Mouse (Mus musculus) midbrain, postnatal 0 days (tissue): ENCODE data around the gene Trim21. TPM values are rescaled to one million over a fixed set of nuclear protein-coding genes. Genes with fewer than 3 reads are reported as not detected.

Experiments used
- ATAC-seq: fragments of 200-750 bp; cut with Nextera tagmentation; 2 replicates; pipeline ENCODE4 v1.8.0; 2017; ENCODE audit warnings: moderate number of reproducible peaks, mild to moderate bottlenecking, moderate TSS enrichment, moderate library complexity; ENCODE audit not compliant: low FRiP score
- DNase-seq: peaks from one replicate; pipeline ENCODE4 v3.0.0-alpha.2; 2015; ENCODE audit warnings: low spot score
- H3K27ac ChIP-seq: fragments of 300-500 bp; sonication (generic); 2 replicates; pipeline ENCODE4 v1.5.1; 2014; ENCODE audit warnings: low read depth, mild to moderate bottlenecking, low read length, mixed read lengths
- H3K27me3 ChIP-seq: fragments of 300-500 bp; sonication (generic); 2 replicates; pipeline ENCODE4 v1.6.1; 2014; ENCODE audit warnings: low read length, control low read depth, mixed read lengths; ENCODE audit not compliant: insufficient read depth
- H3K36me3 ChIP-seq: fragments of 300-500 bp; sonication (generic); 2 replicates; pipeline ENCODE4 v1.6.1; 2014; ENCODE audit warnings: low read length, control low read depth, mixed read lengths; ENCODE audit not compliant: insufficient read depth
- H3K4me1 ChIP-seq: fragments of 300-500 bp; sonication (generic); 2 replicates; pipeline ENCODE4 v1.6.1; 2014; ENCODE audit warnings: mild to moderate bottlenecking, control low read depth, antibody characterized with exemption, low read length, mixed read lengths; ENCODE audit not compliant: insufficient read depth
- H3K4me2 ChIP-seq: fragments of 300-500 bp; sonication (generic); 2 replicates; pipeline ENCODE4 v1.6.1; 2014; ENCODE audit warnings: low read depth, mild to moderate bottlenecking, low read length, mixed read lengths; ENCODE audit not compliant: poor library complexity, severe bottlenecking
- H3K4me3 ChIP-seq: fragments of 300-500 bp; sonication (generic); 2 replicates; pipeline ENCODE4 v1.5.1; 2014; ENCODE audit warnings: low read depth, mild to moderate bottlenecking, low read length, moderate library complexity
- H3K9ac ChIP-seq: fragments of 300-500 bp; sonication (generic); replicated peaks from 2 replicates; pipeline ENCODE4 v1.6.1; 2014; ENCODE audit warnings: mild to moderate bottlenecking, low read length, moderate library complexity, mixed read lengths; ENCODE audit not compliant: poor library complexity, severe bottlenecking
- H3K9me3 ChIP-seq: fragments of 300-500 bp; sonication (generic); 2 replicates; pipeline ENCODE4 v1.6.1; 2016; ENCODE audit warnings: low read length, control low read depth
- CTCF ChIP-seq: IDR thresholded peaks from 2 replicates; pipeline ENCODE4 v1.5.1; 2016; ENCODE audit warnings: antibody characterized with exemption, mild to moderate bottlenecking
- WGBS: fragments of 180-500 bp; shearing (Covaris S2); extraction: QIAGEN DNeasy Blood & Tissue Kit; methylation state at CpG from one replicate; pipeline ENCODE4 v1.1.7; 2014; 5-methylcytosine and 5-hydroxymethylcytosine counted together
- polyA plus RNA-seq: library from polyadenylated mRNA; unstranded; fragments of >200 nt; fragmentation: Nextera tagmentation; extraction: Ambion mirVana; gene quantifications from 2 replicates; pipeline ENCODE4 v1.2.1, GENCODE M21; 2015
- total RNA-seq: library from RNA; depleted of rRNA; stranded (reverse); fragments of >200 nt; gene quantifications from 2 replicates; pipeline ENCODE4 v1.2.3, GENCODE M21; 2014

The Trim21 gene
- total and polyA plus RNA-seq, 2 experiments from 2014 or later = 0.42 to 3.8 TPM

DNA sequence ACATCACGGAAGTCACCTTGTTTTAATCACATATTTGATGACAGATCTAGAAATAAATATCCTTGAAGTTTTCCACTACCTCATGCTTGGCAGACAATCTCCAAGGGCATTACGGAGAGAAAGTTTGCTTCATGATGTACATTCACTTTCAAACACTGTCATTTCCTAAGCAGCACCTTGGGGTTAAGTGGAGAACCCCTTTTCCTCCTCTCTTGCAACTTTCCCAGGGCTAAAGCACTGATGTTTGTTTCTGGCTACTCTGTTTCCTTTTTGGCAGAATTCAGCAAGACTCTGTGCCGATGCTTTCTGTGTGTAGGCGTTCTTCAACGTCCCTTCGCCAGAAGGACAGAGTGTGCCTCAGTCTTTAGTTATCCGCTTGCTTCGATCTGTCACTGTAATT is 5.9 kb upstream of the Trim21 start, which contains the start of gene Olfr550:
Gene Olfr550, plus strand, starts transcription at position 301 of the 400 bp plus-strand sequence.
- H3K4me1 ChIP-seq = no peaks in the 10 kb centered on the region
- ATAC-seq (no peak), DNase-seq (no peak)
- 96% methylated on average over 8 of the region's 8 CpGs for WGBS
- no peak within 1 kb of the TSS for H3K4me3 ChIP-seq
- H3K4me2 ChIP-seq = no peak within 1 kb of the TSS
- no peak within 1 kb of the TSS for H3K27ac ChIP-seq
- H3K36me3 ChIP-seq = no peaks in the 10 kb centered on the region
- no peak within 1 kb of the TSS for H3K9ac ChIP-seq
- no peaks in the 10 kb centered on the region for H3K9me3 ChIP-seq
- no peak for TF ChIP-seq CTCF
- no peaks in the 10 kb centered on the region for H3K27me3 ChIP-seq

DNA sequence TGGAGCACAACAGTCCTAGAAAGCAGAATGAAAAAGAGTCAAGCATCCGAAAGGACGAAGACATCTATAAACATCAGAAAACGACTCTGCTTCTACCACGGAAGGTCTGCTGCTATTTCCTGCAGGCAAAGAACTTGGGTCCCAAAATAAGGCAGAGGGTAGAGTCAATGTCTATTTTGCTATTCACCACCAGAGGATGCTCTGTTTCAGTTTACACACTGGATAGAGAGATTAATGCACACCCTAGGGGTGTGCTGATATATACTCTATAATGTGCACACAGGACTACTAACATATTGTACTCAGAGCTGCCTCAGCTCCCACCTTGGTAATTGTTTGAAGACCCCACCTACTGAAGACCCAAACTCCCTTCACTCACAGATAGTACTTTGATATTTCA is 933 bp upstream of the Trim21 start:
- Histone ChIP-seq H3K4me2 (no peak overlapping the region), H3K27me3 (no peaks in the 10 kb centered on the region), H3K36me3 (no peaks in the 10 kb centered on the region), H3K9ac (no peak overlapping the region), H3K4me3 (no peak overlapping the region), H3K9me3 (no peaks in the 10 kb centered on the region), H3K27ac (no peak overlapping the region), H3K4me1 (no peaks in the 10 kb centered on the region)
- WGBS = 93% methylated on average over 4 of the region's 4 CpGs
- no peak for ATAC-seq
- TF ChIP-seq CTCF = peak; percentile 28; the same call in 1 of the 2 replicates
- DNase-seq = no peak

GRCm38 (mm10) chr7:102553279-102553678 is 12.0 kb downstream of the Trim21 start:
- Histone ChIP-seq H3K9me3 (no peaks in the 10 kb centered on the region), H3K4me1 (no peaks in the 10 kb centered on the region), H3K4me3 (no peak overlapping the region), H3K4me2 (no peak overlapping the region), H3K36me3 (no peaks in the 10 kb centered on the region), H3K27ac (no peak overlapping the region), H3K9ac (no peak overlapping the region), H3K27me3 (no peaks in the 10 kb centered on the region)
- WGBS = 82% methylated on average over 3 of the region's 3 CpGs
- TF ChIP-seq CTCF = no peak
- ATAC-seq = no peak
- no peak for DNase-seq

- Histone ChIP-seq H3K27me3 (no peaks in the 10 kb centered on the region), H3K4me3 (no peak within 1 kb of the TSS), H3K4me1 (no peaks in the 10 kb centered on the region), H3K9ac (no peak within 1 kb of the TSS), H3K36me3 (no peaks in the 10 kb centered on the region), H3K4me2 (no peak within 1 kb of the TSS), H3K9me3 (no peaks in the 10 kb centered on the region), H3K27ac (no peak within 1 kb of the TSS)
- ATAC-seq (no peak), DNase-seq (no peak)
- no peak for TF ChIP-seq CTCF
- 93% methylated on average over 3 of the region's 3 CpGs for WGBS
Measured at GRCm38 (mm10) chr7:102549570-102549969, 15.7 kb downstream of the Trim21 start, which contains the start of gene Olfr549. Gene Olfr549, plus strand, starts transcription at chr7:102549870.

- no peaks in the 10 kb centered on the region for H3K4me1 ChIP-seq
- DNase-seq (no peak), ATAC-seq (no peak)
- H3K27me3 ChIP-seq = no peaks in the 10 kb centered on the region
- no peaks in the 10 kb centered on the region for H3K36me3 ChIP-seq
- H3K4me2 ChIP-seq = no peak overlapping the region
- H3K4me3 ChIP-seq = no peak overlapping the region
- TF ChIP-seq CTCF = no peak
- no peaks in the 10 kb centered on the region for H3K9me3 ChIP-seq
- no peak overlapping the region for H3K27ac ChIP-seq
- 62% methylated on average over 3 of the region's 3 CpGs for WGBS
- H3K9ac ChIP-seq = no peak overlapping the region
Measured at GRCm38 (mm10) chr7:102541251-102541650, 24.0 kb downstream of the Trim21 start.

DNA sequence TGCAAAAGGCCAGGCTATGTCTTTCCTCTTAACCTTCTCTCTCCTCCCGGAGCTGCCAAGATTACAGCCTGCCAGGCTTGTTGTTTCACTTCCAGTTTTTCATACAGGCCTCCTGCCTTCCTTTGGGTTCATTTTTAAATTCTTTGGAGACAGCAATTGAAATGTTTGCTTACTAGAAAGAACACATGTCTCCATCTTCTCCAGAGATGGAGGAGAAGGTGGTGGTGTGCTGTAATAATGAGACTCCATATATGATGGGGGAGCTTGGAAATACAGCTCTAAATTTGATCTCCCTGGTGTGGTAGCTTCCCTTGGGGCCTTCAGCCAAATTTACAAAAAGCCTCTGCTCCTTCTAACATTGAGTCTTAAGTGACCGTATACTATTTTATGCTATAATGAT is 24.7 kb downstream of the Trim21 start, which contains the start of gene Olfr548-ps1:
Gene Olfr548-ps1, plus strand, starts transcription at position 301 of the 400 bp plus-strand sequence.
- 87% methylated on average over 2 of the region's 2 CpGs for WGBS
- H3K9me3 ChIP-seq = no peaks in the 10 kb centered on the region
- no peak for DNase-seq
- no peak within 1 kb of the TSS for H3K27ac ChIP-seq
- no peak within 1 kb of the TSS for H3K9ac ChIP-seq
- H3K4me1 ChIP-seq = no peaks in the 10 kb centered on the region
- H3K4me3 ChIP-seq = no peak within 1 kb of the TSS
- no peaks in the 10 kb centered on the region for H3K36me3 ChIP-seq
- no peak for ATAC-seq
- no peak within 1 kb of the TSS for H3K4me2 ChIP-seq
- H3K27me3 ChIP-seq = no peaks in the 10 kb centered on the region
- TF ChIP-seq CTCF = no peak
